Mouse (Mus musculus): ENCODE measurements at regions not wholly inside any gene's neighbourhood (a gene's known extent, or its start where the extent isn't known, plus 50 kb on each side); places are given as distances from the start of the nearest gene placed in this dataset.

DNA sequence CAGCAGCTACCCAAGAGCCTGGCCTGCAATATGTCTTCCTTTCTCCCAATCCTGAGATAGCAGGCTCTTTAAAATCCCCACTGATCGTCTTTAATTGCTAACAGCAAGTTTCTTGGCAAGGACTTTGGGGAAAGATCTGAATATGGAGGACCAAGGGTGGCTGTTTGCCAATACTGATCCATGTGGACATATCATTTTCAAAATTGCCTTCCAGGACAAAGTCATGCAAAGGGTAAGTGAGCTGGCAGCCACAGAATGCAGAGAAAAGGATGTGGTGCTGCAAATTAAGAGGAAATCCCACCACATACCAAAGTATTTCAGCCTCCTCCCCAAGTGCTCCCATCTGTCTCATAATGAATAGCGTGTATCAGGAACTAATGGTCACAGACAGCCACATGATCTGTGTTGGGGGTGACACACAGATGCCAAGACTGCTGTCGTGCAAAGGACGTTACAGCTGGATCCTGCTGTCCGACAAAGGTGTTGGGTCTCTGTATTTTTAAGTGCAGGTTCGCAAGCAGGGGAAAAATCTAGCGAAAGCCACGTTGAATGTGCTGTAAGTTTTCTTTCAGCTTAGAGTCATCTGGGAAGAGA lies 87.6 kb upstream of the 1700024P04Rik start:
- TF ChIP-seq CTCF (IDR thresholded peaks at IDR 0.05; ENCODE audit: low read depth), result no peak
- H3K27ac ChIP-seq (ENCODE audit: low read depth, low read length), result no peak overlapping the region
- H3K36me3 ChIP-seq (ENCODE audit: insufficient read depth), result no peaks in the 10 kb centered on the region
- ATAC-seq (no peak), DNase-seq (no peak)
- no peaks in the 10 kb centered on the region for H3K9me3 ChIP-seq (ENCODE audit: low read length)
- H3K4me1 ChIP-seq (ENCODE audit: insufficient read depth), result no peaks in the 10 kb centered on the region
- H3K4me3 ChIP-seq (ENCODE audit: low read depth, low read length), result no peak overlapping the region
- WGBS, result 73% methylated on average over 8 of the region's 8 CpGs
- no peak overlapping the region for H3K9ac ChIP-seq
- H3K27me3 ChIP-seq (ENCODE audit: insufficient read depth, low read length), result no peaks in the 10 kb centered on the region
- H3K4me2 ChIP-seq (ENCODE audit: low read depth), result no peak overlapping the region

DNA sequence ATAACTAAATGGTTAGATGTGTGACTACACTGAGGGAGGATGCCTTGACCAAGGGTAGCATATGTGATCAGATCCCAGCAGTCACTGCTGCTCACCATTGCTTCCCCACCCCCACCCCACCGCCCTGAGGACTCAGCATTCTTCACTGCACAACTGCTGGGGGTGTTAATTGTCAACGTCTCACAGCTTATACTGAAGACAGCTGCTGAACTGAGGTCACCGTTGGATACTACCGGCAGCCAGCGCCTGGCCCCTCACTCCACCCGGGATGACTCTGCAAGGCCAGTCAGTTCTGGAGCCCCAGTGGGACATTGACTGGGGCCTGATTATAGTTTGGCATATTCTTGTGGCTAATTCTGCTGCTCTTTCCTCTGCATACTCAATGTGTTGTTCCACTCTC lies 87.0 kb upstream of the 1700024P04Rik start:
- Histone ChIP-seq H3K9ac (no peak overlapping the region), H3K9me3 (ENCODE audit: low read length) (no peaks in the 10 kb centered on the region), H3K4me3 (ENCODE audit: low read depth, low read length) (no peak overlapping the region), H3K27me3 (ENCODE audit: insufficient read depth, low read length) (no peaks in the 10 kb centered on the region), H3K27ac (ENCODE audit: low read depth, low read length) (no peak overlapping the region), H3K4me1 (ENCODE audit: insufficient read depth) (no peaks in the 10 kb centered on the region), H3K4me2 (ENCODE audit: low read depth) (no peak overlapping the region), H3K36me3 (ENCODE audit: insufficient read depth) (no peaks in the 10 kb centered on the region)
- ATAC-seq, result 0 out of 2 replicates have a peak, but pooled peaks have one; percentile 6
- no peak for TF ChIP-seq CTCF (IDR thresholded peaks at IDR 0.05; ENCODE audit: low read depth)
- 56% methylated on average over 6 of the region's 6 CpGs for WGBS
- no peak for DNase-seq

DNA sequence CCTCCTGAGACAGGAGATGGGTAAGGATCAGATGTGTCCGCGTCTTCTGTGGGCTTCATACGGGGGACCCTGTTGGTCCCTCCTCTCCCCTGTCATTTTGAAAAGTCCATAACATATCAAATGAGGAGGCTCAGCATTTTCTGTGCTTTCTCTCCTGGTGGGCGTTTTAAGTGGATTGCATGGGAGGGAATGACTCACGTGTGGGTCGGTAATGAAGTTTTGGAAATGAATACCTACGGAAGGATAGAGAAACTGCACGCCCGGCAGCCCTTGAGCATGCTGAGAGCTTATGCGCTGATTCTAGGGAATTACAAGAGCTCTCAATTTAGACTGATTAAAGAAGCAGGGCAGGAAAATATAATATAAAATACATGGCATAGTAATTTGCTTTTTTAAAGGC lies 85.4 kb upstream of the 1700024P04Rik start:
- Histone ChIP-seq H3K36me3 (ENCODE audit: insufficient read depth) (no peaks in the 10 kb centered on the region), H3K4me1 (ENCODE audit: insufficient read depth) (no peaks in the 10 kb centered on the region), H3K27ac (ENCODE audit: low read depth, low read length) (no peak overlapping the region), H3K4me3 (ENCODE audit: low read depth, low read length) (no peak overlapping the region), H3K4me2 (ENCODE audit: low read depth) (no peak overlapping the region), H3K9me3 (ENCODE audit: low read length) (no peaks in the 10 kb centered on the region), H3K27me3 (ENCODE audit: insufficient read depth, low read length) (no peaks in the 10 kb centered on the region), H3K9ac (no peak overlapping the region)
- 82% methylated on average over 10 of the region's 10 CpGs for WGBS
- no peak for TF ChIP-seq CTCF (IDR thresholded peaks at IDR 0.05; ENCODE audit: low read depth)
- DNase-seq, result no peak
- ATAC-seq, result no peak

DNA sequence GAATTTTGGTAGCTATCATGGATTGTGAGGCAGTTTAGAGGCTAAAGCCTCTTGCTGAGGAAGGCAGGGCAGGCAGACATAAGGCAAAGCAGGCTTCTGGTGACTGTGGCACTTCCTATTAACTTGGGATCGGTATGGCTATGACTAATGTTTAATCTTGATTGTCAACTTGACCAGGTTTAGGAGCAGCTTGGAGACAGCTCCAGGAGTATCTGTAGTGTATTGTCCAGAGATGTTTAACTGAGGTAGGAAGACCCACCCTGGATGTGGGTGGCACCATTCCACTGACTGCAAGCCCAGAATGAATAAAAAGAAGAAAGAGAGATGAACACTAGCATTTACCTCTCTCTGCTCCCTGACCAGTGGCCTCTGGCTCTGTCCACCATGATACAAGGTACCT lies 83.1 kb upstream of the 1700024P04Rik start:
- H3K9ac ChIP-seq, result no peak overlapping the region
- no peak for TF ChIP-seq CTCF (IDR thresholded peaks at IDR 0.05; ENCODE audit: low read depth)
- no peaks in the 10 kb centered on the region for H3K9me3 ChIP-seq (ENCODE audit: low read length)
- 84% methylated on average over 1 of the region's 1 CpGs for WGBS
- no peak overlapping the region for H3K27ac ChIP-seq (ENCODE audit: low read depth, low read length)
- H3K36me3 ChIP-seq (ENCODE audit: insufficient read depth), result no peaks in the 10 kb centered on the region
- ATAC-seq (no peak), DNase-seq (no peak)
- H3K4me3 ChIP-seq (ENCODE audit: low read depth, low read length), result no peak overlapping the region
- no peaks in the 10 kb centered on the region for H3K27me3 ChIP-seq (ENCODE audit: insufficient read depth, low read length)
- H3K4me1 ChIP-seq (ENCODE audit: insufficient read depth), result no peaks in the 10 kb centered on the region
- no peak overlapping the region for H3K4me2 ChIP-seq (ENCODE audit: low read depth)

DNA sequence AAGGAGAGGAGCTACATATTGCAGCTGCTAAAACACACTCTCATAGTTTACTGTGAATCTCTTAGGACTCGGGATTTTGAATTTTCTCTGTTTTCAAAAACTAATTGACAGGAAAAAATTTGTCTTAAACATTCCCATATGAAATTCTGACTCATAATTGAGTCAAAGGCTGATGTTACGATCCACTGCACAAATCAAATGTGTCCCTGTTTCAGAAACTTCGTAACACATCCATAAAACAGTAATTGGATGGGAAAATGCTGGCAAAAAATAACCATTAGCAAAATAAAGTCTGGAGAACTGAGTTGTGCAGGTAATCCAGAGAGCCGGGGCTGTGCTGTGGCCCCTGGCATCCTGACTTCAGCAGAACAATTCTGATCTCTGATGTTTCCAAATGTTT lies 79.1 kb upstream of the 1700024P04Rik start:
- Histone ChIP-seq H3K9ac (no peak overlapping the region), H3K36me3 (ENCODE audit: insufficient read depth) (no peaks in the 10 kb centered on the region), H3K4me3 (ENCODE audit: low read depth, low read length) (no peak overlapping the region), H3K4me1 (ENCODE audit: insufficient read depth) (no peaks in the 10 kb centered on the region), H3K4me2 (ENCODE audit: low read depth) (no peak overlapping the region), H3K27ac (ENCODE audit: low read depth, low read length) (no peak overlapping the region), H3K9me3 (ENCODE audit: low read length) (no peaks in the 10 kb centered on the region), H3K27me3 (ENCODE audit: insufficient read depth, low read length) (no peaks in the 10 kb centered on the region)
- ATAC-seq, result no peak
- DNase-seq, result no peak
- 48% methylated on average over 4 of the region's 4 CpGs for WGBS
- TF ChIP-seq CTCF (IDR thresholded peaks at IDR 0.05; ENCODE audit: low read depth), result no peak

DNA sequence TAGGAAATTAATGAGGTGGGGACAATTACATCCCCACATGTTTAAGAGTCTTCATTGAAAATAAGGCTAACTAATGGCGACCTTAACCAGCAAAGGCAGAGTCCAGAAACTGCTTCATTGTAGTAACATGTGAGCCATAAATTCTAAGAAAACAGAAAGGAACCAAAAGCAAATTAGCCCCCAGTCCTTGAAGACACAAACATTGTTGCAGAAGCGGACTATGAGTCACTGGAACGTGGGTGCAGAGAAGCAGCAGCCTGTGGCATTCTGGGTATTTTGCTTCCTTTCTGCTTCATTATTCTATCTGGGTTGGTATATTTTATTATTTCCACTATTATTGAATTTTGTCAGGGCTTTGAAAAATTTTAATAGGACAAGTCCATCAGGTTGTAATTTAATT lies 78.6 kb upstream of the 1700024P04Rik start:
- H3K9me3 ChIP-seq (ENCODE audit: low read length), result no peaks in the 10 kb centered on the region
- H3K27me3 ChIP-seq (ENCODE audit: insufficient read depth, low read length), result no peaks in the 10 kb centered on the region
- H3K36me3 ChIP-seq (ENCODE audit: insufficient read depth), result no peaks in the 10 kb centered on the region
- H3K9ac ChIP-seq, result no peak overlapping the region
- no peaks in the 10 kb centered on the region for H3K4me1 ChIP-seq (ENCODE audit: insufficient read depth)
- no peak for DNase-seq
- TF ChIP-seq CTCF (IDR thresholded peaks at IDR 0.05; ENCODE audit: low read depth), result no peak
- H3K27ac ChIP-seq (ENCODE audit: low read depth, low read length), result no peak overlapping the region
- H3K4me2 ChIP-seq (ENCODE audit: low read depth), result no peak overlapping the region
- no peak overlapping the region for H3K4me3 ChIP-seq (ENCODE audit: low read depth, low read length)
- no peak for ATAC-seq
- WGBS, result 27% methylated on average over 3 of the region's 3 CpGs

DNA sequence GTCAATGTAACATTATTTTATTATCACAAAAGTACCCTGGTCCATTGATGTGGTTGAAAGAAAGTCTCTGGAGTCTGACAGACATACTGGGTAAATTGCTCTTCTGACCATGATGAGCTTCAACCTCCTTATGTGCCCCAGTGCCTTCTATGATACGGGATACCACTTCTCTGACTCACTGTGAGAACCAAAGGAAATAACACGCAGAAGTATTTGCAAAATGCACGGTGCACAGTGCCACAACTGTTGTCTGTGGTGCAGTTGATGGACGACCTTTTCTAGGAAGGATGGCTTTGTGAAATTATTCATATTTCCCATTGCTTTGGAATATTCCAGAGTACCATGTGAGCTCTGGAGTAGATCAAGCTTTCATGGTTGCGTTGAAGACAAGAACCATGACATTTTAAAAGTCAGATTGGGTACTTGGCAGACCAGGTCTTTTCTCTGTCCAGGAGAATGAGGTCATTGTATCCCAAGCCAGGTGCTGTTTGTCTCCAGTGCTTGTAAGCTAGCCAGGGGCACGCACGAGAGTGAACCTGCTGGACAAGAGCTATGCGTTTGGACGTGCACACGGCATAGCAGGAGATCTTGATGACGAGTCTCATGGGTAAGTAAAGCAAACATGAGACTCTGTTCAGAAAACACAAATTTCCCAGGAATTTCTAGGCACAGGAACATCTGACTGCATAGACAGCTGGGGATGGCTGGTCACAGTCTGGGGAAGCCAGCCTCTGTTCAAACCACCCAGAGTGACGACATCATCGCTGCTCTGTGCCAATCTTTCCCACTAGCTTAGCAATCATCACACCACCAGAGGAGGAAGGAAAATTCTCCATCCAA lies 74.0 kb upstream of the 1700024P04Rik start:
- Histone ChIP-seq H3K36me3 (ENCODE audit: insufficient read depth) (no peaks in the 10 kb centered on the region), H3K9me3 (ENCODE audit: low read length) (no peaks in the 10 kb centered on the region), H3K27me3 (ENCODE audit: insufficient read depth, low read length) (no peaks in the 10 kb centered on the region), H3K4me3 (ENCODE audit: low read depth, low read length) (no peak overlapping the region), H3K27ac (ENCODE audit: low read depth, low read length) (no peak overlapping the region), H3K4me2 (ENCODE audit: low read depth) (no peak overlapping the region), H3K4me1 (ENCODE audit: insufficient read depth) (no peaks in the 10 kb centered on the region), H3K9ac (no peak overlapping the region)
- no peak for ATAC-seq
- 81% methylated on average over 13 of the region's 13 CpGs for WGBS
- no peak for TF ChIP-seq CTCF (IDR thresholded peaks at IDR 0.05; ENCODE audit: low read depth)
- DNase-seq, result no peak
